Comparison of ENCODE assay signal across 8 mouse cellular contexts in the genomic region with DNA sequence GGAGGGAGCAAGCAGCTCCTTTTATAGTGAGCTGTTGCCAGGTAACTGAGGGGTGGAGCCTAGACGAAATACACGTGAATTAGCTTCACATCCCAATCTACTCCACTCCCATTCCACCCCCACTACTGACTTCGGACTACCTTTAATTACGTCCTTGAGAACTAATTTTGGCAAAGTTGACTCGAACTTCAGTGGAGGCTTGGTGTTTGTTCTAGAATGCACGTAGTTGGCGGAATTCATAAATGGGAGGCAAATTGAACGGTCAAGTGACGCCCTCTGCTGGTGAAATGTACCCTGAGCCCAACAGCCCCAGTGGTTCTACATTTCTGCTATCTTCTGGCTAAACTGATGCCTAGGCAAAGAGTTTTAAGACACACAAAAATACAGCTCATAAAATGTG. TPM values are rescaled to one million over a fixed set of nuclear protein-coding genes. Genes with fewer than 3 reads are reported as not detected.
A peak's percentile ranks its signal among the peaks of the same experiment; 100 is the strongest.
DNase-seq lines count a peak whose midpoint lies in the region; ATAC-seq lines count a peak whose summit lies in the region.

No protein-coding gene starts in this region.

- DNase-seq in heart, embryonic 10.5 days (ENCODE audit: low spot score), result no peak
- DNase-seq in CD4-positive, CD25-positive, alpha-beta regulatory T cell, adult 2 months (ENCODE audit: low read depth, low spot score), result peak; percentile 54
- DNase-seq in c-Kit-positive CD71-negative TER-119-negative erythroid progenitor cells, embryonic 14.5 days (ENCODE audit: low read depth), result peak; percentile 6
- DNase-seq in kidney, postnatal 14 days, result peak; percentile 12
- no peak for DNase-seq in layer of hippocampus, adult 11-12 months (ENCODE audit: low spot score)
- DNase-seq in layer of hippocampus, postnatal 36 days, result no peak

- H3K9me3 ChIP-seq in heart, embryonic 13.5 days, result no peaks in the 10 kb centered on the region
- H3K9me3 ChIP-seq in heart, embryonic 10.5 days, result no peaks in the 10 kb centered on the region
- H3K9me3 ChIP-seq in neural tube, embryonic 13.5 days, result no peaks in the 10 kb centered on the region

- ATAC-seq in heart, embryonic 13.5 days (ENCODE audit: extremely low read depth, insufficient number of reproducible peaks, low FRiP score, low TSS enrichment), result no peak
- ATAC-seq in neural tube, embryonic 13.5 days (ENCODE audit: low read depth), result 0 out of 2 replicates have a peak, but pooled peaks have one; percentile 19

- no peak overlapping the region for H3K27ac ChIP-seq in heart, embryonic 13.5 days (replicated peaks)
- H3K27ac ChIP-seq in heart, embryonic 10.5 days, result no peak overlapping the region
- no peak overlapping the region for H3K27ac ChIP-seq in neural tube, embryonic 13.5 days (replicated peaks)

- H3K36me3 ChIP-seq in heart, embryonic 13.5 days, result no peaks in the 10 kb centered on the region
- no peaks in the 10 kb centered on the region for H3K36me3 ChIP-seq in heart, embryonic 10.5 days
- no peaks in the 10 kb centered on the region for H3K36me3 ChIP-seq in neural tube, embryonic 13.5 days

- WGBS in heart, embryonic 13.5 days, result 25% methylated on average over 9 of the region's 9 CpGs
- WGBS in heart, embryonic 10.5 days, result 26% methylated on average over 9 of the region's 9 CpGs
- WGBS in neural tube, embryonic 13.5 days, result 27% methylated on average over 9 of the region's 9 CpGs

- H3K9ac ChIP-seq in heart, embryonic 13.5 days, result no peak overlapping the region
- no peak overlapping the region for H3K9ac ChIP-seq in neural tube, embryonic 13.5 days

- H3K4me2 ChIP-seq in heart, embryonic 13.5 days, result 0 out of 2 replicates have a peak overlapping the region, but pooled peaks have one; percentile 15
- 0 out of 2 replicates have a peak overlapping the region, but pooled peaks have one; percentile 1 for H3K4me2 ChIP-seq in neural tube, embryonic 13.5 days

- H3K4me1 ChIP-seq in heart, embryonic 13.5 days, result no peaks in the 10 kb centered on the region
- no peaks in the 10 kb centered on the region for H3K4me1 ChIP-seq in heart, embryonic 10.5 days
- no peaks in the 10 kb centered on the region for H3K4me1 ChIP-seq in neural tube, embryonic 13.5 days (replicated peaks)

- no peak overlapping the region for H3K4me3 ChIP-seq in heart, embryonic 13.5 days
- H3K4me3 ChIP-seq in heart, embryonic 10.5 days, result no peak overlapping the region
- no peak overlapping the region for H3K4me3 ChIP-seq in neural tube, embryonic 13.5 days

- H3K27me3 ChIP-seq in heart, embryonic 13.5 days (replicated peaks), result no peaks in the 10 kb centered on the region; the same call in 1 of the 2 replicates
- H3K27me3 ChIP-seq in heart, embryonic 10.5 days (ENCODE audit: insufficient read depth, poor library complexity, severe bottlenecking), result no peaks in the 10 kb centered on the region
- H3K27me3 ChIP-seq in neural tube, embryonic 13.5 days, result peaks cover 12% of the 10 kb centered on the region

RNA-seq across cellular contexts. Expression of gene Tars, which starts 7.3 kb away (rescaled TPM):
- 36.5 and 36.8 TPM in 2 replicates for polyA plus RNA-seq in heart, embryonic 13.5 days (2015; fragmentation: Nextera tagmentation; extraction: Ambion mirVana)
- polyA plus RNA-seq in heart, embryonic 10.5 days (2016; fragmentation: Nextera tagmentation; extraction: Ambion mirVana), result 63.6 and 80.2 TPM in 2 replicates
- polyA plus RNA-seq in neural tube, embryonic 13.5 days (2015; fragmentation: Nextera tagmentation; extraction: Ambion mirVana), result 46.0 and 58.6 TPM in 2 replicates
- total RNA-seq in layer of hippocampus, postnatal 36 days (2021), result 10 to 100 TPM; 33.9 to 44.3 TPM

Comparison
In these comparisons a context has a peak if more than half of its experiments do, and no peak if none do; other contexts are left out.
1. DNase-seq: peak in CD4-positive, CD25-positive, alpha-beta regulatory T cell, adult 2 months (single experiment), c-Kit-positive CD71-negative TER-119-negative erythroid progenitor cells, embryonic 14.5 days (single experiment) and kidney, postnatal 14 days (single experiment); none in heart, embryonic 10.5 days (single experiment), layer of hippocampus, adult 11-12 months (single experiment) and layer of hippocampus, postnatal 36 days (0 of 2).